In genomic region chr5:66546969-66547511, GRCm38 (mm10) we compare ENCODE assay signal across 9 mouse cellular contexts.
DNase-seq lines count a peak whose midpoint lies in the region; ATAC-seq and TF ChIP-seq lines count a peak whose summit lies in the region.
"Had no signal": no experiment of that assay in that cellular context is flagged by ENCODE, and none has a peak within 500 bp of the region (broad histone marks: within the 10 kb centered on the region; RNA-seq: fewer than 3 reads in every experiment).

No protein-coding gene starts in this region.

- 13% methylated on average over 12 of the region's 12 CpGs for WGBS in heart, adult 2 months
- 69% methylated on average over 12 of the region's 12 CpGs for WGBS in forebrain, postnatal 0 days

- peaks cover 12% of the 10 kb centered on the region; the same call in 1 of the 2 replicates for H3K36me3 ChIP-seq in heart, adult 2 months (ENCODE audit: control insufficient read depth, insufficient read depth, low read length)
- no peaks in the 10 kb centered on the region for H3K36me3 ChIP-seq in forebrain, postnatal 0 days (ENCODE audit: insufficient read depth)

- H3K4me1 ChIP-seq in heart, adult 2 months (ENCODE audit: control insufficient read depth, insufficient read depth, low read length) = peaks cover 18% of the 10 kb centered on the region
- H3K4me1 ChIP-seq in forebrain, postnatal 0 days (ENCODE audit: insufficient read depth) = no peaks in the 10 kb centered on the region

- peaks cover 3% of the 10 kb centered on the region for H3K79me2 ChIP-seq in heart, adult 2 months (replicated peaks; ENCODE audit: control insufficient read depth, insufficient read depth, low read length)

- intact Hi-C loops in heart, adult 2 months (cut with DNase I) = no loop called here

- no peak for ATAC-seq in forebrain, postnatal 0 days

- no peak for TF ChIP-seq EP300 in heart, adult 2 months (IDR thresholded peaks at IDR 0.05; ENCODE audit: insufficient read depth, low read depth, low read length)

- DNase-seq in urinary bladder, postnatal 14 days (ENCODE audit: low spot score) = peak; percentile 41
- no peak for DNase-seq in urinary bladder, adult 18-20 months (ENCODE audit: low spot score in 2 of 2)
- DNase-seq in heart, adult 2 months = peak; percentile 50 to 54
- peak; percentile 81 for DNase-seq in kidney, adult 9 months
- no peak for DNase-seq in right cerebral cortex, postnatal 4 days
- DNase-seq in left cerebral cortex, adult 8-10 months (ENCODE audit: low spot score in 2 of 2) = no peak
- DNase-seq in forebrain, postnatal 0 days = no peak
- DNase-seq in natural killer cell, adult 2 months (ENCODE audit: low spot score in 2 of 2) = no peak

- no peak for TF ChIP-seq CTCF in heart, adult 2 months (IDR thresholded peaks at IDR 0.05)
- TF ChIP-seq CTCF in forebrain, postnatal 0 days (IDR thresholded peaks at IDR 0.05; ENCODE audit: low read depth) = no peak

- H3K4me3 ChIP-seq in heart, adult 2 months = no peak overlapping the region
- no peak overlapping the region for H3K4me3 ChIP-seq in forebrain, postnatal 0 days (ENCODE audit: low read depth, low read length)
- H3K4me3 ChIP-seq: neural tube, embryonic 12.5 days had no signal

- no peak for TF ChIP-seq POLR2A in heart, adult 2 months (IDR thresholded peaks at IDR 0.05; ENCODE audit: insufficient read depth, low read depth, low read length)

- H3K27me3 ChIP-seq in heart, adult 2 months (ENCODE audit: control insufficient read depth, insufficient read depth, low read length) = no peaks in the 10 kb centered on the region
- H3K27me3 ChIP-seq in forebrain, postnatal 0 days (ENCODE audit: insufficient read depth, low read length) = no peaks in the 10 kb centered on the region
- H3K27me3 ChIP-seq: neural tube, embryonic 12.5 days had no signal

- H3K27ac ChIP-seq in heart, adult 2 months = peak overlapping the region; percentile 60
- no peak overlapping the region for H3K27ac ChIP-seq in forebrain, postnatal 0 days (ENCODE audit: low read depth, low read length)
- H3K27ac ChIP-seq: neural tube, embryonic 12.5 days had no signal

- no peak overlapping the region for H3K9ac ChIP-seq in heart, adult 2 months (ENCODE audit: low read depth, low read length)
- no peak overlapping the region for H3K9ac ChIP-seq in forebrain, postnatal 0 days
- H3K9ac ChIP-seq: neural tube, embryonic 12.5 days had no signal

- peaks cover 9% of the 10 kb centered on the region; the same call in 1 of the 2 replicates for H3K9me3 ChIP-seq in forebrain, postnatal 0 days (ENCODE audit: low read length)

- no peak overlapping the region for H3K4me2 ChIP-seq in forebrain, postnatal 0 days (ENCODE audit: low read depth)
- H3K4me2 ChIP-seq: neural tube, embryonic 12.5 days had no signal

Comparison
In these comparisons a context has a peak if more than half of its experiments do, and no peak if none do; other contexts are left out.
1. DNase-seq: peak in urinary bladder, postnatal 14 days (single experiment), heart, adult 2 months (2 of 2) and kidney, adult 9 months (single experiment); none in urinary bladder, adult 18-20 months (0 of 2), right cerebral cortex, postnatal 4 days (single experiment), left cerebral cortex, adult 8-10 months (0 of 2), forebrain, postnatal 0 days (single experiment) and natural killer cell, adult 2 months (0 of 2).